Mouse (Mus musculus): ENCODE measurements around the gene Zfp981. TPM values are rescaled to one million over a fixed set of nuclear protein-coding genes. Genes with fewer than 3 reads are reported as not detected.
"Not testable (repeated sequence)": the region's sequence is repeated elsewhere in the genome, so short reads cannot be mapped to it uniquely, and the experiment has no call there.

The Zfp981 gene
- total RNA-seq (2012; rRNA removed): 136 and 150 TPM in 2 replicates

DNA sequence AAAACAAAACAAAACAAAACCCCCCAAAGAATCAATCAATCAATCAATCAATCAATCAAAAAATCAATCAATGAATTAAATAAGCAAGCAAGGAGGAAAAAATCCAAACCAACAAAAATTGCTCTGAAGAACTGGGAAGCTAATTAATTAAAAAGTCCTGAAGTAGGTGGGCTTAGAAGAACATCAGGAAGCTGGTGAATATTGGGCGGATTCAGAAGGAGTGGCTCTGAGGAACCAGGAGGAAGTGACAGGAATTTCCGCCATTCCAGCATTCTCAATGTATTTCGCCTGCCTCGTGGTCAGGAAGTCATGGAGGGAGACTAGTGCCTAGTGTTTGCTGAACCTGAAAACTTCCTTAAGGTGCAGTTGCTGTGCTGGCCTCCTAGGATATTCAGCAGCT, at the start of gene Zfp981:
Gene Zfp981, plus strand, starts transcription at position 301 of the 400 bp plus-strand sequence.
- in situ Hi-C loops (cut with MboI; ENCODE audit: low sequenced_read_pairs in 2 of 2, unreplicated experiment in 2 of 2); H3K36me3 ChIP-seq (ENCODE audit: control insufficient read depth, insufficient read depth, low read length, poor library complexity, severe bottlenecking); H3K4me1 ChIP-seq (ENCODE audit: control insufficient read depth in 2 of 2, insufficient read depth in 2 of 2, low read length in 2 of 2, poor library complexity in 1 of 2); DNase-seq (ENCODE audit: low read depth, low spot score); H3K9me3 ChIP-seq (ENCODE audit: control insufficient read depth, insufficient read depth, low read depth, low read length): not testable (repeated sequence)
- Histone ChIP-seq H3K4me3 (ENCODE audit: insufficient read depth in 1 of 2, low read depth in 1 of 2, low read length in 2 of 2, poor library complexity in 1 of 2, severe bottlenecking in 1 of 2) (peak within 1 kb of the TSS; percentile 47 to 65), H3K9ac (ENCODE audit: insufficient read depth, low read depth, low read length, poor library complexity, severe bottlenecking) (peak within 1 kb of the TSS; percentile 82), H3K27ac (ENCODE audit: insufficient read depth, low read depth, low read length, poor library complexity, severe bottlenecking) (peak within 1 kb of the TSS; percentile 54)

DNA sequence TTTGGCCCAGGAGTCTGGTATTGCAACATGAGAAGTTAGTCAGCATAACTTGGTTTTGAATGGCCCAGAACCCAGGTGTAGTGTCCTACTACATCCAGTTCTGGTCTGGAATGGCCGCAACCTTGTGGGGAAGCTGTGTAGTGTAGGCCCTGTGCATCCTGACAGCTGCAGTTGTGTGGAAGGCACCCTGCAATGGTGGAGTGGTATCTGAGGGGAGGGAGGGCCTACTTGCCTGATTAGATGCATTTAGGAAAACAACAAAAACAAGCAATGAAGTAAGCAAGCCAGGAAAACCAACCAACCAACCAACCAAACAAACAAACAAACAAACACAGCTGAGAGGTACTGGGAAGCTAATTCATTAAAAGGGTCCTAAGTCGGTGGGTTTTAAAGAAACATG, 49.3 kb upstream of the Zfp981 start:
- H3K27ac ChIP-seq (ENCODE audit: insufficient read depth, low read depth, low read length, poor library complexity, severe bottlenecking); H3K36me3 ChIP-seq (ENCODE audit: control insufficient read depth, insufficient read depth, low read length, poor library complexity, severe bottlenecking); DNase-seq (ENCODE audit: low read depth, low spot score); H3K4me3 ChIP-seq (ENCODE audit: insufficient read depth in 1 of 2, low read depth in 1 of 2, low read length in 2 of 2, poor library complexity in 1 of 2, severe bottlenecking in 1 of 2); H3K9me3 ChIP-seq (ENCODE audit: control insufficient read depth, insufficient read depth, low read depth, low read length); H3K9ac ChIP-seq (ENCODE audit: insufficient read depth, low read depth, low read length, poor library complexity, severe bottlenecking); in situ Hi-C loops (cut with MboI; ENCODE audit: low sequenced_read_pairs in 2 of 2, unreplicated experiment in 2 of 2): not testable (repeated sequence)
- peaks cover 1 to 11% of the 10 kb centered on the region in 2 experiments; a peak in 2 of 4 replicates for H3K4me1 ChIP-seq (ENCODE audit: control insufficient read depth in 2 of 2, insufficient read depth in 2 of 2, low read length in 2 of 2, poor library complexity in 1 of 2)

DNA sequence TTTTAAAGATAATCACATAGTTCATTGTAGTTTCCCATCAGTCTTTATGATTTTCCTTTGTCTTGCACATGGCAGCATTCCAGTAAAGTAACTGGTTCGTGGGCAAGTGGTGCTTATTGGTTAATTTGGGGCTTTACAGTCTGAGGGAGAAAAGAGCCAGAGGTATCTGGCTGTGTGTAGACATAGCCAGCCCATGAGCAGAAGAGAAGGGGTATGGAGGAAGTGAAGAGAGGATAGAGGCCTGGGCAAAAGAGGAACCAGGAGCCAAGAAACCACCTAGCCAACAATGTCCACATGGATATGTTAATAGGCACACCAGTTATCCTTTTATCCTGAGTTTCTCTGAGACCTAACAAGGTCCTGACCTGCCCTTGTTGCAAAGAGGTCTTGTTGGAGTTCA, 47.7 kb upstream of the Zfp981 start:
- in situ Hi-C loops (cut with MboI; ENCODE audit: low sequenced_read_pairs in 2 of 2, unreplicated experiment in 2 of 2); DNase-seq (ENCODE audit: low read depth, low spot score); H3K9me3 ChIP-seq (ENCODE audit: control insufficient read depth, insufficient read depth, low read depth, low read length); H3K36me3 ChIP-seq (ENCODE audit: control insufficient read depth, insufficient read depth, low read length, poor library complexity, severe bottlenecking); H3K27ac ChIP-seq (ENCODE audit: insufficient read depth, low read depth, low read length, poor library complexity, severe bottlenecking); H3K9ac ChIP-seq (ENCODE audit: insufficient read depth, low read depth, low read length, poor library complexity, severe bottlenecking); H3K4me3 ChIP-seq (ENCODE audit: insufficient read depth in 1 of 2, low read depth in 1 of 2, low read length in 2 of 2, poor library complexity in 1 of 2, severe bottlenecking in 1 of 2): not testable (repeated sequence)
- H3K4me1 ChIP-seq (ENCODE audit: control insufficient read depth in 2 of 2, insufficient read depth in 2 of 2, low read length in 2 of 2, poor library complexity in 1 of 2): peaks cover 1 to 15% of the 10 kb centered on the region in 2 experiments; a peak in 2 of 4 replicates

DNA sequence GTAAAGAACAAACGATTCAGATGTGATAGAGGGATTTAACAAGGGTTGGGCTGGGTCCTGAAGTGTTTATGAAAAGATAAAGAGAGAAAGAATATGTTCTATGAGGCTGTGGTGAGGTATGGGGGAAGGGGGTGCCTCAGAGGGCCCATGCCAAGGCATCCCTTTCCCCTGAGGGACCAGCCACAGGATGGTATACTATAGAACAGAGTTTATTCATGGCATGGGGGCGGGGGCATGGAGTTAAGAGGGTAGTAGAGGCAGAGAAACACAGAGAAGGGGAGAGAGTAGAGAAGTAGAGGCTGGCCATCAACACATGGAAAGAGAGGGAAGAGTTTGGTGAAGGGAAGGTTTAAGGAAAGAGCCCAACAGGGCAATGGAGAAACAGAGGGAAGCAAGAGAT, 46.9 kb upstream of the Zfp981 start:
- DNase-seq (ENCODE audit: low read depth, low spot score): no peak
- TF ChIP-seq HCFC1 (IDR thresholded peaks at IDR 0.05; ENCODE audit: borderline replicate concordance, insufficient read depth, low read length) (no peak), CHD2 (IDR thresholded peaks at IDR 0.05; ENCODE audit: low read depth, low read length) (no peak), MAFK (IDR thresholded peaks at IDR 0.05; ENCODE audit: insufficient read depth, low read depth, low read length) (no peak), ZC3H11A (IDR thresholded peaks at IDR 0.05; ENCODE audit: borderline replicate concordance, low read depth, low read length) (no peak), ZNF384 (IDR thresholded peaks at IDR 0.05; ENCODE audit: low read depth, low read length) (no peak)
- H3K27ac ChIP-seq (ENCODE audit: insufficient read depth, low read depth, low read length, poor library complexity, severe bottlenecking): peak overlapping the region; percentile 41; the same call in 1 of the 2 replicates
- in situ Hi-C loops (cut with MboI; ENCODE audit: low sequenced_read_pairs in 2 of 2, unreplicated experiment in 2 of 2): no loop called here
- H3K9ac ChIP-seq (ENCODE audit: insufficient read depth, low read depth, low read length, poor library complexity, severe bottlenecking): no peak overlapping the region
- peaks cover 8% of the 10 kb centered on the region; the same call in 1 of the 2 replicates for H3K36me3 ChIP-seq (ENCODE audit: control insufficient read depth, insufficient read depth, low read length, poor library complexity, severe bottlenecking)
- no peaks in the 10 kb centered on the region for H3K9me3 ChIP-seq (ENCODE audit: control insufficient read depth, insufficient read depth, low read depth, low read length)
- H3K4me3 ChIP-seq (ENCODE audit: insufficient read depth in 1 of 2, low read depth in 1 of 2, low read length in 2 of 2, poor library complexity in 1 of 2, severe bottlenecking in 1 of 2): no peak overlapping the region
- peaks cover 1 to 15% of the 10 kb centered on the region in 2 experiments; a peak in 2 of 4 replicates for H3K4me1 ChIP-seq (ENCODE audit: control insufficient read depth in 2 of 2, insufficient read depth in 2 of 2, low read length in 2 of 2, poor library complexity in 1 of 2)

DNA sequence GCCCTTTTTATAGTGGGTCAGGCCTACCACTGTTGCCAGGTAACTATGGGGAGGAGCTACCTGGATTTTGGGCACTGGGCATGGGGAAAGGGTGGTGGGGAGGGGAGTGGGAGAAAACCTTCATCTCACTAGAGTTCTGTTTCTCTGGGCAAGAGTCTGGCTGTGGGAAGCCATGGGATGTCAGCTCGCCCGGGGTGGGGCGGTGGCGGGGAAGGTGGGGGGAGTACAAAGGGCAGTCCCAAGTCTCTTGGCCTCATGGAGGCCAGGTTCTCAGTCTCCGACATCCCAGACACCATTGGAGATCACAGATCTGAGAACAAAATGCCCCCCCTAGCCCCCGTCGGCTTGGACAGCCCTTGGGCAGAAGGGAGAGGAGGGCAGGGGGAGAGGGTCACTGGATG, 46.5 kb upstream of the Zfp981 start:
- H3K27ac ChIP-seq (ENCODE audit: insufficient read depth, low read depth, low read length, poor library complexity, severe bottlenecking): peak overlapping the region; percentile 41; the same call in 1 of the 2 replicates
- no peak for DNase-seq (ENCODE audit: low read depth, low spot score)
- in situ Hi-C loops (cut with MboI; ENCODE audit: low sequenced_read_pairs in 2 of 2, unreplicated experiment in 2 of 2): no loop called here
- H3K4me1 ChIP-seq (ENCODE audit: control insufficient read depth in 2 of 2, insufficient read depth in 2 of 2, low read length in 2 of 2, poor library complexity in 1 of 2): peaks cover 1 to 15% of the 10 kb centered on the region in 2 experiments; a peak in 2 of 4 replicates
- H3K36me3 ChIP-seq (ENCODE audit: control insufficient read depth, insufficient read depth, low read length, poor library complexity, severe bottlenecking): peaks cover 8% of the 10 kb centered on the region; the same call in 1 of the 2 replicates
- H3K9ac ChIP-seq (ENCODE audit: insufficient read depth, low read depth, low read length, poor library complexity, severe bottlenecking): no peak overlapping the region
- H3K4me3 ChIP-seq (ENCODE audit: insufficient read depth in 1 of 2, low read depth in 1 of 2, low read length in 2 of 2, poor library complexity in 1 of 2, severe bottlenecking in 1 of 2): no peak overlapping the region
- TF ChIP-seq HCFC1 (IDR thresholded peaks at IDR 0.05; ENCODE audit: borderline replicate concordance, insufficient read depth, low read length): no peak
- TF ChIP-seq MAFK (IDR thresholded peaks at IDR 0.05; ENCODE audit: insufficient read depth, low read depth, low read length): no peak
- TF ChIP-seq ZNF384 (IDR thresholded peaks at IDR 0.05; ENCODE audit: low read depth, low read length): no peak
- no peak for TF ChIP-seq ZC3H11A (IDR thresholded peaks at IDR 0.05; ENCODE audit: borderline replicate concordance, low read depth, low read length)
- no peak for TF ChIP-seq CHD2 (IDR thresholded peaks at IDR 0.05; ENCODE audit: low read depth, low read length)
- no peaks in the 10 kb centered on the region for H3K9me3 ChIP-seq (ENCODE audit: control insufficient read depth, insufficient read depth, low read depth, low read length)
